Mouse (Mus musculus) ES-Bruce4 (cell line): ENCODE results near the gene 8030411F24Rik.

Experiments used
- CTCF ChIP-seq: IDR thresholded peaks from one replicate; pipeline ENCODE4 v1.8.1; 2011; ENCODE audit warnings: low read depth, low read length
- EP300 ChIP-seq: IDR thresholded peaks from 2 replicates; pipeline ENCODE4 v1.6.1; 2011; ENCODE audit warnings: low read depth, low read length; ENCODE audit not compliant: insufficient read depth

DNA sequence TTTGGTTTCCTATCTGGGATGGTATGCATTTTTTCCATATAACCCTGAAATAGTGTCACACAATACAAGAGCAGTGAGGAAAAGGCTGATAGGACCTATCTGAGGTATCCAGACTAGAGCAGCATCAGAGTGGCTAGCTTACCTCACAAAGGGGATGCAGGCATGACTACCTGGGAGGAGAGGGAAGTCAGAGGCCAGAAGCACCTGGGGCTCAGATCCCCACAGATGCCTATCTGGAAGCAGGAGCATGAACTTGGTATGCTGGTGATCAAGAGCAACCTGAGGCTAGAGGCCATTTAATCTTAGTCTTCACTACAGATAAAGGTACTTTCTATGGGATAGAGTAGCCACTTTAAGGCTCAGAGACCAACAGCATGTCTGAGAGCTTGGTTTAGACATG, 38.1 kb downstream of the 8030411F24Rik start, which contains the start of gene Cst13:
- TF ChIP-seq EP300 (no peak), CTCF (no peak)
